Mouse (Mus musculus) midbrain, embryonic 10.5 days (tissue): ENCODE data around the gene Ppp1r32. TPM values are rescaled to one million over a fixed set of nuclear protein-coding genes. Genes with fewer than 3 reads are reported as not detected.

Experiments used
- DNase-seq: peaks from one replicate; pipeline ENCODE4 v3.0.0-alpha.2; 2017; ENCODE audit warnings: low spot score
- H3K27ac ChIP-seq: fragments of 300-500 bp; sonication (generic); replicated peaks from 2 replicates; pipeline ENCODE4 v1.5.1; 2016; ENCODE audit warnings: mild to moderate bottlenecking
- H3K27me3 ChIP-seq: fragments of 300-500 bp; sonication (generic); 2 replicates; pipeline ENCODE4 v1.6.1; 2016; ENCODE audit warnings: low read depth, mild to moderate bottlenecking; ENCODE audit not compliant: poor library complexity, severe bottlenecking
- H3K36me3 ChIP-seq: fragments of 300-500 bp; sonication (generic); 2 replicates; pipeline ENCODE4 v1.6.1; 2016; ENCODE audit warnings: mild to moderate bottlenecking, moderate library complexity
- H3K4me1 ChIP-seq: fragments of 300-500 bp; sonication (generic); 2 replicates; pipeline ENCODE4 v1.6.1; 2016
- H3K4me3 ChIP-seq: fragments of 300-500 bp; sonication (generic); 2 replicates; pipeline ENCODE4 v1.5.1; 2016; ENCODE audit warnings: mild to moderate bottlenecking, moderate library complexity
- H3K9me3 ChIP-seq: fragments of 300-500 bp; sonication (generic); replicated peaks from 2 replicates; pipeline ENCODE4 v1.6.1; 2016; ENCODE audit warnings: mild to moderate bottlenecking
- WGBS: fragments of 180-500 bp; shearing (Covaris S2); methylation state at CpG from one replicate; pipeline ENCODE4 v1.1.7; 2016; 5-methylcytosine and 5-hydroxymethylcytosine counted together
- polyA plus RNA-seq: library from polyadenylated mRNA; unstranded; fragments of >200 nt; fragmentation: Nextera tagmentation; extraction: Ambion mirVana; gene quantifications from 2 replicates; pipeline ENCODE4 v1.2.1, GENCODE M21; 2016

The Ppp1r32 gene
- polyA plus RNA-seq, 1 experiment from 2014 or later: 0.47 TPM

DNA sequence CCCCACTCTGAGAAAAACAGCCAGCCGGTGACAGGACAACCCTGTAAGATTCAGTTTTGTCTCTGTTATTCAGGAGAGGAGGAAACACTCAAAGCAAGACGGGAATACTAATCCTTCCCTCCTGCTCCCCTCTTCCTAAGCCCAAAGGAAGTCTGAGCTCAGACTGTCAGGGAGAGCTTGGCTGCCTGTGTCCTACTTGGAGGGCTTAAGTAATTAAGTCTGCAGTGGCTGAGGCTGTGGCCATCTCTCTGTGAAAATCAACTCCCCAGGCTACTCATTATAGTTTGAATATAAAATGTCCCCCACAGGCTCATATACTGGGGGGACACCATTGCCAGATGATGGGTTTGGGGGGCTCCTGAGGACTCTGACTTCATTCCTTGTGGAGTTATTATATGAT lies 14.2 kb upstream of the Ppp1r32 start:
- DNase-seq: no peak
- H3K27me3 ChIP-seq: no peaks in the 10 kb centered on the region
- no peak overlapping the region for H3K4me3 ChIP-seq
- no peaks in the 10 kb centered on the region for H3K9me3 ChIP-seq
- WGBS: 62% methylated on average over 2 of the region's 2 CpGs
- H3K4me1 ChIP-seq: peaks cover 13% of the 10 kb centered on the region
- no peak overlapping the region for H3K27ac ChIP-seq
- peaks cover 30% of the 10 kb centered on the region for H3K36me3 ChIP-seq

DNA sequence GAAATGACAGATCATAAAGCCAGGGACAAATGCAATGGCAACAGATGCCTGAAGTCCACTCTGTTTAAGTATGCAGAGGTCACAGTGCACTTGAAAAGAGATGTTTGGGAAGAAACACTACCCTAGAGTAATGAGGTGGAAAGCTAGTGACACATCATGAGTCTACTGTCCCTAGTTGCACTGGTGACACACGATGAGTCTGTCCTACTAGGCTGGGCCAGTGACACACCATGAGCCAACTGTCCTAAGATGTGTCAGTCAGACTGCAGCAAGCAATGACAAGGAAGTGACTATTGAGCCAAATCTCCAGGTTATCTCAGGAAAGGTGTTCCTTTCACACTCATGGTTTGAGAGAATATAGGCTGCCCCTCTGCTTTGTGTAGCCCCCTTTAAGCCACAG lies 12.9 kb upstream of the Ppp1r32 start:
- Histone ChIP-seq H3K4me1 (peaks cover 11% of the 10 kb centered on the region), H3K9me3 (no peaks in the 10 kb centered on the region), H3K27ac (no peak overlapping the region), H3K36me3 (peaks cover 17% of the 10 kb centered on the region), H3K4me3 (no peak overlapping the region), H3K27me3 (no peaks in the 10 kb centered on the region)
- no peak for DNase-seq
- WGBS: 94% methylated on average over 1 of the region's 1 CpGs

DNA sequence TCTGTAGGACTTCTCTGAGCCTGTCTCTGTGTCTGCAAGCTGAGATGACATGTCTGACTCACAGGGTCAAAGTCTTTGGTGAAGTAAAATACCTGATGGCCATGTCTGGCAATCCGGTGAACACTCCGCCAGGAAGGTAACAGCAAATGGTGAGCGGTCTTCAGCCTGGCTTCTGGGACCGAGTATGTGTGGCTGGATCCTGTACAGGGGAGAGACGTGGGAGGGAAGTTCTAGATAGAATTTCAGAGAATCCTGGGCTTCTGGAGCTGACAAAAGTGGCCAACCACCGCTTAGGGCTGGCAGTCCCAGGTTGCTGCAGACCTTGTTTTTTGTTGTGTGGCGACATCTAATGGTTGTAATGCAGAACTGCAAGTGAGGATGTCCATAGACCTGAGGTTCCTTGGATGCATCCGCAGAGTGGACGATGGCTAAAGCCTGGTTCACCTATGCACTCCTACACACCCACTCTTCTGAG lies 3.6 kb upstream of the Ppp1r32 start:
- WGBS: 26% methylated on average over 9 of the region's 9 CpGs

DNA sequence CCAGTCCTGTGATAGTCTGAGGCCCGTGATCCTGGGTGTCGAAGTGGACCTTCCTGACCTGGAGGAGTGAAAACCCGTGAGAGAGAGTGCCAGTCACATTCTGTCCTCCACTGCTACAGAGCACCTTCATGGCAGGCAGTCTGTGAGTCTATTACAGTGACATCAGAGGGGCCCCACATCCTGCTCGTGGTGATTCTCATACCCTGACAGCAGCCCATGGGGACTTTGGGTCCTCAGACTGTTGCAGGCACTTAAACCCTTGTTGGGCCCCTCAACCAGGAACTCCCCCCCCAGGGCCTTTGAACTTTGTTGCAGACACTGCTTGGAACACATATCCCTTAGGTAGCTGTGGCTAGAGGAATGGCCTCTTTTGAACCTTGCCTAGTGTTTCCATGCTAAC lies 3.2 kb downstream of the Ppp1r32 start:
- H3K27ac ChIP-seq: no peak overlapping the region
- no peaks in the 10 kb centered on the region for H3K36me3 ChIP-seq
- 68% methylated on average over 4 of the region's 4 CpGs for WGBS
- H3K4me1 ChIP-seq: peaks cover 21% of the 10 kb centered on the region
- no peaks in the 10 kb centered on the region for H3K9me3 ChIP-seq
- H3K4me3 ChIP-seq: no peak overlapping the region
- DNase-seq: no peak
- peaks cover 39% of the 10 kb centered on the region for H3K27me3 ChIP-seq

More for the DNA sequence above, 3.6 kb upstream of the Ppp1r32 start:
- H3K4me1 ChIP-seq: peaks cover 24% of the 10 kb centered on the region
- H3K36me3 ChIP-seq: no peaks in the 10 kb centered on the region
- H3K27me3 ChIP-seq: peaks cover 29% of the 10 kb centered on the region
- no peak overlapping the region for H3K4me3 ChIP-seq
- peak; percentile 65 for DNase-seq
- no peak overlapping the region for H3K27ac ChIP-seq
- no peaks in the 10 kb centered on the region for H3K9me3 ChIP-seq

DNA sequence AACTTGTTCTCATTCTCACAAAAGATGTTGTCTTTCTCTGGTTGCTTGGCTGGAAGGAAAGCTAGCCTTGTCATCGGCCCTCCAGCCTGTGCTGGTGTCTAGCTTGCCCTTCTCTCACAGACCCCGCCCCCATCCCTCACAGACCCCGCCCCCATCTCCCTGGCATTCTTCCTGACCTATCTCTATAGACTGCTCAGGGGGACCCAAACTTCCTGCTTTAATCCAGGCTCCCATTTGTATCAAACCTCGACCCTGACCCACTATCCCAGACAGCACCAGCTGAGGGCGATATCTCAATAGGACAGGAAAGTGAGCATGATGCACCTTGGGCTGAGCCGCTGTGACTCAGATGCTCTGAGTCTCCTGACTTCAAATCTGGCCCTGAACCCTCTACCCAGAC lies 8.9 kb downstream of the Ppp1r32 start:
- WGBS: 19% methylated on average over 6 of the region's 6 CpGs
- no peak overlapping the region for H3K27ac ChIP-seq
- H3K27me3 ChIP-seq: peaks cover 35% of the 10 kb centered on the region
- DNase-seq: no peak
- H3K4me3 ChIP-seq: no peak overlapping the region
- peaks cover 22% of the 10 kb centered on the region for H3K4me1 ChIP-seq
- no peaks in the 10 kb centered on the region for H3K36me3 ChIP-seq
- H3K9me3 ChIP-seq: no peaks in the 10 kb centered on the region

DNA sequence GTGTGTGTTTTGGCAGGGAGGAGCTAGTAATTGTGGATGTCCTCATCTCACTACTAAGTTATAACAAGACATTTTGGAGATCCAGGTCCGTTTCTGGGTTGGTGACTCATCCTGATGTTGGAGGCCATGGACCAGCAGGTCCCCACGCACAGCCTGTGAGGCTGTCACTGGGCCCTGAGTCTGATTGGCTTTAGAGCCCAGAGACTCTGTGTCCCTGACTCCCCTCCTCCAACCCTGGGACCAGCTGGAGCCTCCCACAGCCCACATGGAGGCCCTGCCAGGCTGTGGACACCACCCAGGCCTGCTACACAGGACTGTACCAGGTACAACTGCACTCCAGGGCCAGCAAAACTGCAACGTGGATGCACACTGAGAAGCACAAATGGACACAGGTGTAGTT lies 9.8 kb downstream of the Ppp1r32 start:
- Histone ChIP-seq H3K36me3 (no peaks in the 10 kb centered on the region), H3K9me3 (no peaks in the 10 kb centered on the region), H3K27me3 (peaks cover 32% of the 10 kb centered on the region), H3K4me3 (no peak overlapping the region), H3K4me1 (peaks cover 22% of the 10 kb centered on the region), H3K27ac (no peak overlapping the region)
- DNase-seq: no peak
- WGBS: 81% methylated on average over 3 of the region's 3 CpGs

DNA sequence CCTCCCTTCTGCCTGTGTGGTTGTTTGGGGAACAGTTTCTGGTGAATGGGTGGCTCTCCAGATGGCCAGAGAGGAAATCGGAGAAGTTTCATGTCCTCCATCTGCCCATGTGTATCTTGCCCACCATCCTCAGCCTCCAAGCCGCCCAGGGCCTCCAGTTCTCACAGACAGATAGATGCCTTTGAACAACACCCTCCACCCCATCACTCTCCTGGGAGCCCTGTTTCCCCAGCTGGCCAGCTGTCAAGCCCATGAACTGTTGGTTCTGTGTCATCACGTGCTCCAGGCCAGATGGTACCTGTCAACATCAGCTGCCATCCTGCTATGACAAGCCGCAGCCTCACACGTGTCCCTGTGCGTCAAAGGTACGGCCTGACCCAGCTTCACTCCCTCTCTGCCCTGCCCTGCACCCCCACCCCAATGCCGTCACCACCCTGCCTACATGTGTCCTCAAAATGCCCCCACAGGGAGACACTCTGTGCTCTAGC lies 13.5 kb downstream of the Ppp1r32 start:
- DNase-seq: no peak

DNA sequence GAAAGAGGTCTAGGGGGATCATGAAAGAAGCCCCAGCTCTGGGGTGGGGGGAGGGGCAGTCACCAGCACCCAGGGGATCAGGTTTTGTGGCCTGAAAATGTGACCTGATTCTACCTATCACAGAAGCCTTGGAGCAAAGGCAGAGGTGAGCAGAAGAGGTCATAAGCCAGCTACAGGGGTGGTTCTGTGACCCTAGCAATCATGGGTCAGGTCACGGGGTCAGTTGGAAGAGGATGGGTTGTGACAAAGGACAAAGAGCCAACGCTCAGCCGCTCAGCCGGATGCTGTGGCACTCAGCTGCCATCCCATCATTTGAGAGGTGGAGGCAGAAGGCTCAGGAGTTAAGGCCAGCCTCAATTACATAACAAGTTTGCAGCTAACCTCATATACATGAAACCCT lies 18.3 kb downstream of the Ppp1r32 start:
- Histone ChIP-seq H3K36me3 (no peaks in the 10 kb centered on the region), H3K27ac (peak overlapping the region; percentile 71), H3K4me1 (peaks cover 57% of the 10 kb centered on the region), H3K9me3 (no peaks in the 10 kb centered on the region), H3K27me3 (peaks cover 58% of the 10 kb centered on the region), H3K4me3 (no peak overlapping the region)
- DNase-seq: no peak
- 3% methylated on average over 4 of the region's 4 CpGs for WGBS

More for the DNA sequence above, 13.5 kb downstream of the Ppp1r32 start:
- Histone ChIP-seq H3K9me3 (no peaks in the 10 kb centered on the region), H3K27me3 (peaks cover 14% of the 10 kb centered on the region), H3K27ac (peak overlapping the region; percentile 38; the same call in 1 of the 2 replicates), H3K4me1 (peaks cover 27% of the 10 kb centered on the region), H3K36me3 (no peaks in the 10 kb centered on the region), H3K4me3 (no peak overlapping the region)
- WGBS: 71% methylated on average over 8 of the region's 8 CpGs

DNA sequence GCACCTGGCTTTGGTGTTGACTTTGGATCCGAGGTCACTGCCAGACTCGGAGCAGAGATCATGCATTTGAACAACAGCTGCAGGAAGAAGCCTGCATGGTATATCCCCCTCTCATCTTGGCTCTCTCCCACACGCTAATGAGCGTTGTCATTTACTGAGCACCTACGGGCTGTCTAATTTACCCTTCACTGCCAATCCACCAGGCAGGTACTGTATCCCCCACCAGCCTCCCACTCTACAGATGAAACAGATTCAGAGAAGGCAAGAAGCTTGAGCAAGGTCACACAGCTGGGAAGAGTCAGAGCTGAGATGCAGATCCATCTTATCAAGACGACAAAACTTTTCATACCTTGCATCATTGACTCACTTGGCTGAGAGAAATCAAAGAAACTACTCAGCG lies 21.1 kb downstream of the Ppp1r32 start:
- H3K9me3 ChIP-seq: no peaks in the 10 kb centered on the region
- DNase-seq: no peak
- H3K27ac ChIP-seq: no peak overlapping the region
- 51% methylated on average over 7 of the region's 7 CpGs for WGBS
- no peak overlapping the region for H3K4me3 ChIP-seq
- H3K27me3 ChIP-seq: peaks cover 83% of the 10 kb centered on the region
- peaks cover 77% of the 10 kb centered on the region for H3K4me1 ChIP-seq
- no peaks in the 10 kb centered on the region for H3K36me3 ChIP-seq

DNA sequence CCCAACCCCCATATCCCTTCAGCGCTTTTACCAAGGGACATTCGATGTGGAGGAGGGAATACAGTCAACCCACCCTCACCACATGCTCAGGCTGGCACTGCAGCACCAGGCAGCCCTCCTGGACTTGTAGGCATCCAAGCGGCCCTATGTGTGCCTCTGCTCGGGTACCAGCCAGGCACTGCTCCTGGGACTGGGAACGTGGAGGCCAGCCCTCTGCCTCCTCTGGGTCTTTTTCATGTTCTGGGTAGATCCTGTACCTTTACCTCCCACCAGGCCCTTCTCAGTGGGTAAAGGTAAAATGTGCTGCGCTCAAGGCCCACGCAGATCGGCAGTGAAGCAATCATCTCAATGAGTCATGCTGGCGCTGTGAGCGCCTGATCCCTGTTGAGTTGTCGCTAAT lies 22.8 kb downstream of the Ppp1r32 start:
- H3K9me3 ChIP-seq: no peaks in the 10 kb centered on the region
- no peaks in the 10 kb centered on the region for H3K36me3 ChIP-seq
- 41% methylated on average over 11 of the region's 11 CpGs for WGBS
- DNase-seq: no peak
- H3K4me3 ChIP-seq: no peak overlapping the region
- H3K27me3 ChIP-seq: peaks cover 92% of the 10 kb centered on the region
- peaks cover 89% of the 10 kb centered on the region for H3K4me1 ChIP-seq
- no peak overlapping the region for H3K27ac ChIP-seq

DNA sequence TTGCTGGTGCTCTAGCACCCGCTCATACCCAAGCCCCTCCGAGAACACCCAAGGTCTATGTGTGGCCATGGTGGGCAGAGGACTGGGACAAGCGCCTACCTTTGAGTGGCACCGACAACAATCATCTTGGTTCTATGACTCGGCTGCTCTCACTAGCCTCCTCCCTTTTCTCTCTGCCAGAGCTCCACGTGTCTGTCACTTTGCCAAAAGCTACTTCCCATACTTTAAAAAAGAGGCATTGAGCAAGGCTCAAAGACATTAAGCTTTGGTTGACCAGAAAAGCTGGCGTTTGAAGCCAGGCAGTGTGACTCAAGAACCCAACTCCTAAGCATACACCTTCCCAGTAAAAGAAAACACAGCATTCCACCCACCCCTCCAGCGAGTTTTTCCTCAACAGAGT lies 24.6 kb downstream of the Ppp1r32 start:
- no peak for DNase-seq
- Histone ChIP-seq H3K27ac (no peak overlapping the region), H3K36me3 (no peaks in the 10 kb centered on the region), H3K27me3 (peaks cover 100% of the 10 kb centered on the region), H3K4me3 (peak overlapping the region; percentile 65), H3K9me3 (no peaks in the 10 kb centered on the region), H3K4me1 (peaks cover 79% of the 10 kb centered on the region)
- 27% methylated on average over 8 of the region's 8 CpGs for whole genome bisulfite sequencing

DNA sequence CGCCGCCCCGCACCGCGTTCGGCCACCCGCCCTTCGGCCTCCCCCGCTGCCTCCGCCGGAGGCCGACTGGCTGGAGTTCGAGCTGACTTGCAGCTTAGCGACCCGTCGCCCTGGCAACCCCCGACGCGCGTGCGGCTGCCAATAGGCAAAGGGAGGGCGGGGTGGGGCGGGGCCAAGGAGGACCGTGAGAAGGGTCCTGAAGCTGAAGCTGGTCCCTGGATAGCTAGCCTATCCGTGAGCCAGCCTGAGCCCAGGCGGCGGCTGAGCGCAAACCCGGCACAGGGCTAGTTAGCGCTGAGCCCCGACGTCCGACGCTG lies 25.3 kb downstream of the Ppp1r32 start:
- H3K9me3 ChIP-seq: no peaks in the 10 kb centered on the region
- peak; percentile 96 for DNase-seq
- H3K36me3 ChIP-seq: no peaks in the 10 kb centered on the region
- peak overlapping the region; percentile 65 for H3K4me3 ChIP-seq
- under 1% methylated on average over 34 of the region's 34 CpGs for WGBS
- peak overlapping the region; percentile 78 for H3K27ac ChIP-seq
- peaks cover 100% of the 10 kb centered on the region for H3K27me3 ChIP-seq
- H3K4me1 ChIP-seq: peaks cover 75% of the 10 kb centered on the region

DNA sequence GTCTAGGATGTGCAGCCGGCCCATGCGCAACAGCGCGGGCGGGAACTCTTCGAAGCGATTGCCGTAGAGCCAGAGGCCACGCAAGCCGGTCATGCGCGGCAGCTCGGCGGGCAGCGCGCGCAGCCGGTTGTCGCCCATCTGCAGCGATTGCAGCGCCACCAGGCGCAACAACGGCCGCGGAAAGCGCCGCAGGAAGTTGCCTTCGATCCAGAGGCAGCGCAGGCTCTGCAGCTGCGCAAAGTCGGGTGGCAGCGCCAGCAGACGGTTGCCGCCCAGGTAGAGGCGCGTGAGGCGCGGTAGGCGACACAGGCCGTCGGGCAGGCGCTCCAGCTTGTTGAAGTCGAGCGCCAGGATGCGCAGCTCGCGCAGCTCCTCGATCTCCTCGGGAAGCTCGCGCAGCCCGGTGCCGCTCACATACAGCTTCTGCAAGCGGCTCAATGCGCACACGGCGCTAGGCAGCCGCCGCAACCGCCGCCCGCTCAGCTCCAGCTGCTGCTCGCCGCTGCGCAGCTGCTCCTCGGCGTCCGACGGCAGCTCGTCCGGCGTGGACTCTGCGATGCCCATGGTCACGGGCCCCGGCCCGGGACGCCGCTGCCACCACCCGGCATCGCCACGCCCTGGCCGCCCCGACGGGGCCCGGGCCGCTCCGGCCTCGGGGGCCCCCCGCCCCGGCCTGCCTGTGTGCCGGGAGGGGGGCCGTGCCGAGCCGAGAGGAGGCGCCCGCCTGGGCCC lies 25.8 kb downstream of the Ppp1r32 start, which contains the start of gene Lrrc10b:
Gene Lrrc10b, minus strand, starts transcription at position 722 of the 732 bp plus-strand sequence.
- peak within 1 kb of the TSS; percentile 65 for H3K4me3 ChIP-seq
- DNase-seq: peak; percentile 83

More for the DNA sequence above, 25.8 kb downstream of the Ppp1r32 start, which contains the start of gene Lrrc10b:
- WGBS: under 1% methylated on average over 96 of the region's 96 CpGs
- Histone ChIP-seq H3K4me1 (peaks cover 75% of the 10 kb centered on the region), H3K9me3 (no peaks in the 10 kb centered on the region), H3K36me3 (no peaks in the 10 kb centered on the region), H3K27ac (peak within 1 kb of the TSS; percentile 78), H3K27me3 (peaks cover 100% of the 10 kb centered on the region)
